ENCODE assay signal across 8 mouse cellular contexts in the genomic region with DNA sequence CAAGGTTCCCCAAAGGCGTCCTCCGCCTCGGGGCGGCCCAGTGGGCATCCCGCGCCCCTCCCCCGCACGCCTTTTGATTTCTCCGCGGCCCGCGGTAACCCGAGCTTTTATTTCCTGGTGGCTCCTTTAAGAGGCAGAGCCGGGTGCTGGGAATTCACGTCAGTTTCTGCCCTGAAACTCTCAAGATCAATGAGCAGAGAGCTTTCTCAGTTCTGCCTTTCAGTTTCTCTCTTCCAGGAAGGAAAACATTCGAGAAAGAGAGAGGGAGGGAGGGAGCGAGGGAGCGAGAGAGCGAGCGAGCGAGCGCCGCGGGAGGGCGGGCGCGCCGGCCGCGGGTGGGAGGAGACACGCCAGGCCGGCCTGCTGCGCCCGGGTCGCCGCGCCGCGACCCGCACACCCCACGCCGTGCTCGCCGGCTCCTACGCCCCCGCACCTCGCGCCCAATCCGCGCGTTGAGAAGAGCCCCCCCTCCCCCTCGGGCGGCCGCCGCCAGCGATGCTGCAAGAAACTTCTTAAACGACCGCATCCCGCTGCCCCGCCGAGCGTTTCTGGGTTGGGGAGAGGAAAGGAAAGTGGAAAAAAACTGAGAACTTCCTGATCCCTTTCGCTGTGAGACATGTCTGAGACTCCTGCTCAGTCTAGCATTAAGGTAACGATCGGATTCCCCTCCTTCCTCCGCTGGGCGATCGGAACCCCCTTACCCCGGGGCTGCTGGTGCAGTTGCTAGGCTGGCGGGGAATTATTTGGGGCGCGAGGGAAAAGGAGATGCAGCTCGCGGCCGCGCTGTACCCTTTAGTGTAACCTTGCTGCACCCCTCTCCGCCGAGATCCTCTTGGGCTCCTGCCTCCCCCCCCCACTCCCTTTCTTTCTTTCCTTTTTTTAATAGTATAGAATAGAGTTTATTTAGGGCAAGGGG. TPM values are rescaled to one million over a fixed set of nuclear protein-coding genes. Genes with fewer than 3 reads are reported as not detected.
DNase-seq lines count a peak whose midpoint lies in the region; ATAC-seq and TF ChIP-seq lines count a peak whose summit lies in the region.

Gene Etv6 (plus strand): TSS at position 211 of the 916 bp plus-strand sequence.

- WGBS in forebrain, embryonic 11.5 days: under 1% methylated on average over 64 of the region's 78 CpGs
- under 1% methylated on average over 72 of the region's 78 CpGs for WGBS in heart, embryonic 15.5 days
- WGBS in liver, embryonic 16.5 days (ENCODE audit: insufficient replicate concordance): under 1% methylated on average over 61 of the region's 78 CpGs
- WGBS in neural tube, embryonic 14.5 days: under 1% methylated on average over 71 of the region's 78 CpGs

- H3K27ac ChIP-seq in ES-Bruce4 (ENCODE audit: insufficient read depth, low read length): peak within 1 kb of the TSS; percentile 75
- H3K27ac ChIP-seq in forebrain, embryonic 11.5 days (ENCODE audit: low read depth, low read length): peak within 1 kb of the TSS; percentile 100
- H3K27ac ChIP-seq in heart, embryonic 15.5 days: peak within 1 kb of the TSS; percentile 100
- H3K27ac ChIP-seq in liver, embryonic 16.5 days (ENCODE audit: low read length): peak within 1 kb of the TSS; percentile 92
- H3K27ac ChIP-seq in neural tube, embryonic 14.5 days (ENCODE audit: low read depth, low read length): peak within 1 kb of the TSS; percentile 100
- H3K27ac ChIP-seq in testis, adult 2 months (ENCODE audit: control insufficient read depth, insufficient read depth, low read depth, low read length): peak within 1 kb of the TSS; percentile 90

- peak; percentile 75 for ATAC-seq in forebrain, embryonic 11.5 days (replicated peaks; ENCODE audit: low FRiP score)
- ATAC-seq in heart, embryonic 15.5 days (replicated peaks; ENCODE audit: insufficient number of reproducible peaks, insufficient read depth, low FRiP score, low read depth): peak; percentile 66
- ATAC-seq in liver, embryonic 16.5 days (ENCODE audit: low read depth): peak; percentile 70
- peak; percentile 75 for ATAC-seq in neural tube, embryonic 14.5 days (ENCODE audit: low read depth)

- no peak for TF ChIP-seq EP300 in ES-Bruce4 (IDR thresholded peaks at IDR 0.05; ENCODE audit: insufficient read depth, low read depth, low read length)

- H3K9me3 ChIP-seq in ES-Bruce4 (replicated peaks; ENCODE audit: control insufficient read depth, insufficient read depth, low read length, poor library complexity, severe bottlenecking): no peaks in the 10 kb centered on the region
- H3K9me3 ChIP-seq in forebrain, embryonic 11.5 days (ENCODE audit: control insufficient read depth, low read length): no peaks in the 10 kb centered on the region
- H3K9me3 ChIP-seq in heart, embryonic 15.5 days (replicated peaks): no peaks in the 10 kb centered on the region
- H3K9me3 ChIP-seq in liver, embryonic 16.5 days (replicated peaks; ENCODE audit: control insufficient read depth, low read length): no peaks in the 10 kb centered on the region
- no peaks in the 10 kb centered on the region for H3K9me3 ChIP-seq in neural tube, embryonic 14.5 days (ENCODE audit: control insufficient read depth, low read length)

- no peak for TF ChIP-seq CTCF in ES-Bruce4 (IDR thresholded peaks at IDR 0.05; ENCODE audit: low read depth, low read length)
- TF ChIP-seq CTCF in testis, adult 2 months (IDR thresholded peaks at IDR 0.05; ENCODE audit: control insufficient read depth, insufficient read depth, insufficient replicate concordance, low read depth, low read length): no peak

- peak within 1 kb of the TSS; percentile 94 for H3K9ac ChIP-seq in ES-Bruce4 (ENCODE audit: low read depth, poor library complexity, severe bottlenecking)
- peak within 1 kb of the TSS; percentile 99 for H3K9ac ChIP-seq in forebrain, embryonic 11.5 days (ENCODE audit: low read length)
- peak within 1 kb of the TSS; percentile 98 for H3K9ac ChIP-seq in heart, embryonic 15.5 days
- H3K9ac ChIP-seq in liver, embryonic 16.5 days (ENCODE audit: low read depth, low read length): peak within 1 kb of the TSS; percentile 80
- H3K9ac ChIP-seq in neural tube, embryonic 14.5 days (replicated peaks; ENCODE audit: low read depth, low read length): peak within 1 kb of the TSS; percentile 100

- DNase-seq in c-Kit-positive CD71-positive TER-119-negative erythroid progenitor cells, embryonic 14.5 days (ENCODE audit: low read depth): peak; percentile 51
- peak; percentile 89 for DNase-seq in forebrain, embryonic 11.5 days (ENCODE audit: low spot score)
- DNase-seq in kidney, postnatal 36 days: peak; percentile 85 to 86

- no peaks in the 10 kb centered on the region for H3K36me3 ChIP-seq in ES-Bruce4 (ENCODE audit: control insufficient read depth, insufficient read depth, low read length, poor library complexity, severe bottlenecking)
- no peaks in the 10 kb centered on the region for H3K36me3 ChIP-seq in forebrain, embryonic 11.5 days (ENCODE audit: control insufficient read depth, insufficient read depth, low read length)
- no peaks in the 10 kb centered on the region for H3K36me3 ChIP-seq in heart, embryonic 15.5 days
- no peaks in the 10 kb centered on the region for H3K36me3 ChIP-seq in liver, embryonic 16.5 days (ENCODE audit: control insufficient read depth, insufficient read depth)
- no peaks in the 10 kb centered on the region for H3K36me3 ChIP-seq in neural tube, embryonic 14.5 days (ENCODE audit: control insufficient read depth, insufficient read depth, low read length)
- no peaks in the 10 kb centered on the region for H3K36me3 ChIP-seq in testis, adult 2 months (ENCODE audit: control insufficient read depth, insufficient read depth, low read length)

- H3K4me1 ChIP-seq in ES-Bruce4 (ENCODE audit: control insufficient read depth, insufficient read depth, low read length): peaks cover 5% of the 10 kb centered on the region
- peaks cover 17% of the 10 kb centered on the region; the same call in 1 of the 2 replicates for H3K4me1 ChIP-seq in forebrain, embryonic 11.5 days (replicated peaks; ENCODE audit: control insufficient read depth, insufficient read depth, low read length)
- H3K4me1 ChIP-seq in heart, embryonic 15.5 days (replicated peaks): peaks cover 42% of the 10 kb centered on the region
- H3K4me1 ChIP-seq in liver, embryonic 16.5 days (ENCODE audit: control insufficient read depth, low read depth, low read length): peaks cover 15% of the 10 kb centered on the region
- H3K4me1 ChIP-seq in neural tube, embryonic 14.5 days (ENCODE audit: control insufficient read depth, insufficient read depth, low read length): peaks cover 23% of the 10 kb centered on the region
- peaks cover 8% of the 10 kb centered on the region for H3K4me1 ChIP-seq in testis, adult 2 months (ENCODE audit: control insufficient read depth, insufficient read depth, low read length)

- H3K27me3 ChIP-seq in ES-Bruce4 (ENCODE audit: control insufficient read depth, insufficient read depth, low read length, poor library complexity, severe bottlenecking): no peaks in the 10 kb centered on the region
- H3K27me3 ChIP-seq in forebrain, embryonic 11.5 days (ENCODE audit: control insufficient read depth, insufficient read depth, low read length): no peaks in the 10 kb centered on the region
- H3K27me3 ChIP-seq in heart, embryonic 15.5 days: no peaks in the 10 kb centered on the region
- H3K27me3 ChIP-seq in liver, embryonic 16.5 days (ENCODE audit: control insufficient read depth, insufficient read depth, low read depth, low read length): no peaks in the 10 kb centered on the region
- H3K27me3 ChIP-seq in neural tube, embryonic 14.5 days (ENCODE audit: control insufficient read depth, insufficient read depth, low read length): no peaks in the 10 kb centered on the region
- no peaks in the 10 kb centered on the region for H3K27me3 ChIP-seq in testis, adult 2 months (ENCODE audit: control insufficient read depth, insufficient read depth, low read length)

- TF ChIP-seq POLR2A in ES-Bruce4 (IDR thresholded peaks at IDR 0.05; ENCODE audit: insufficient read depth, low read length): no peak
- peak; percentile 31; the same call in 1 of the 2 replicates for TF ChIP-seq POLR2A in testis, adult 2 months (IDR thresholded peaks at IDR 0.05; ENCODE audit: control insufficient read depth, low read depth, low read length)

- H3K4me3 ChIP-seq in ES-Bruce4 (ENCODE audit: low read depth, low read length): peak within 1 kb of the TSS; percentile 83
- peak within 1 kb of the TSS; percentile 70 for H3K4me3 ChIP-seq in forebrain, embryonic 11.5 days (ENCODE audit: low read depth, low read length)
- H3K4me3 ChIP-seq in heart, embryonic 15.5 days: peak within 1 kb of the TSS; percentile 92
- peak within 1 kb of the TSS; percentile 76 for H3K4me3 ChIP-seq in liver, embryonic 16.5 days (ENCODE audit: low read depth, low read length)
- H3K4me3 ChIP-seq in neural tube, embryonic 14.5 days (ENCODE audit: low read depth, low read length): peak within 1 kb of the TSS; percentile 88
- H3K4me3 ChIP-seq in testis, adult 2 months (ENCODE audit: control insufficient read depth, low read depth, low read length): peak within 1 kb of the TSS; percentile 83

- H3K4me2 ChIP-seq in forebrain, embryonic 11.5 days (ENCODE audit: low read depth, low read length, severe bottlenecking): peak within 1 kb of the TSS; percentile 70
- peak within 1 kb of the TSS; percentile 69 for H3K4me2 ChIP-seq in heart, embryonic 15.5 days
- H3K4me2 ChIP-seq in liver, embryonic 16.5 days (ENCODE audit: low read depth, low read length): peak within 1 kb of the TSS; percentile 81
- peak within 1 kb of the TSS; percentile 66 for H3K4me2 ChIP-seq in neural tube, embryonic 14.5 days (ENCODE audit: low read depth, low read length)

RNA-seq across cellular contexts. Expression of gene Etv6, which starts in this region (rescaled TPM):
- polyA plus RNA-seq in ES-Bruce4 (2011; ENCODE audit: insufficient read depth, insufficient read length, low read depth, missing spikeins): 18.1 and 19.9 TPM in 2 replicates
- polyA plus RNA-seq in forebrain, embryonic 11.5 days (2014; fragmentation: Nextera tagmentation; extraction: Ambion mirVana): 18.8 and 20.9 TPM in 2 replicates
- polyA plus RNA-seq in heart, embryonic 15.5 days (2015; fragmentation: Nextera tagmentation; extraction: Ambion mirVana): 9.9 and 11.4 TPM in 2 replicates
- 2.7 and 3.0 TPM in 2 replicates for polyA plus RNA-seq in liver, embryonic 16.5 days (2015; fragmentation: Nextera tagmentation; extraction: Ambion mirVana)
- 5.8 and 8.8 TPM in 2 replicates for polyA plus RNA-seq in neural tube, embryonic 14.5 days (2014; fragmentation: Nextera tagmentation; extraction: Ambion mirVana)
- polyA plus RNA-seq in testis, adult 2 months (2012; rRNA removed): 4.4 and 5.4 TPM in 2 replicates

Comparison
In these comparisons a context has a peak if more than half of its experiments do, and no peak if none do; other contexts are left out.
1. Peak in every context shown above with its lines: DNase-seq, ATAC-seq, H3K4me3 ChIP-seq and H3K27ac ChIP-seq.